Mouse (Mus musculus) stomach, embryonic 15.5 days (tissue): Measurements from ENCODE around the gene Olfr460. TPM values are rescaled to one million over a fixed set of nuclear protein-coding genes. Genes with fewer than 3 reads are reported as not detected.
"Not testable (repeated sequence)": the region's sequence is repeated elsewhere in the genome, so short reads cannot be mapped to it uniquely, and the experiment has no call there.

Experiments
- ATAC-seq: fragments of 200-750 bp; cut with Nextera tagmentation; 2 replicates; pipeline ENCODE4 v1.8.0; 2017; ENCODE audit warnings: low read depth, moderate number of reproducible peaks, moderate TSS enrichment; ENCODE audit not compliant: insufficient read depth, low FRiP score
- H3K27ac ChIP-seq: fragments of 300-500 bp; sonication (generic); 2 replicates; pipeline ENCODE4 v1.5.1; 2015; ENCODE audit warnings: mild to moderate bottlenecking, inconsistent platforms
- H3K27me3 ChIP-seq: fragments of 300-500 bp; sonication (generic); replicated peaks from 2 replicates; pipeline ENCODE4 v1.6.1; 2015; ENCODE audit warnings: inconsistent platforms
- H3K36me3 ChIP-seq: fragments of 300-500 bp; sonication (generic); 2 replicates; pipeline ENCODE4 v1.6.1; 2015; ENCODE audit warnings: inconsistent platforms
- H3K4me1 ChIP-seq: fragments of 300-500 bp; sonication (generic); 2 replicates; pipeline ENCODE4 v1.6.1; 2015; ENCODE audit warnings: inconsistent platforms
- H3K4me2 ChIP-seq: fragments of 300-500 bp; sonication (generic); 2 replicates; pipeline ENCODE4 v1.6.1; 2015; ENCODE audit warnings: mild to moderate bottlenecking, inconsistent platforms
- H3K4me3 ChIP-seq: fragments of 300-500 bp; sonication (generic); replicated peaks from 2 replicates; pipeline ENCODE4 v1.5.1; 2015; ENCODE audit warnings: inconsistent platforms
- H3K9ac ChIP-seq: fragments of 300-500 bp; sonication (generic); 2 replicates; pipeline ENCODE4 v1.6.1; 2015; ENCODE audit warnings: inconsistent platforms
- H3K9me3 ChIP-seq: fragments of 300-500 bp; sonication (generic); 2 replicates; pipeline ENCODE4 v1.6.1; 2016; ENCODE audit warnings: inconsistent platforms
- WGBS: fragments of 180-500 bp; shearing (Covaris S2); methylation state at CpG from one replicate; pipeline ENCODE4 v1.1.7; 2015; 5-methylcytosine and 5-hydroxymethylcytosine counted together
- polyA plus RNA-seq: library from polyadenylated mRNA; unstranded; fragments of >200 nt; fragmentation: Nextera tagmentation; extraction: Ambion mirVana; gene quantifications from 2 replicates; pipeline ENCODE4 v1.2.1, GENCODE M21; 2015

Gene Olfr460
- polyA plus RNA-seq: not detected in 2 replicates

- no peaks in the 10 kb centered on the region for H3K27me3 ChIP-seq
- ATAC-seq: no peak
- H3K4me1 ChIP-seq: no peaks in the 10 kb centered on the region
- no peak within 1 kb of the TSS for H3K4me3 ChIP-seq
- H3K9me3 ChIP-seq: no peaks in the 10 kb centered on the region
- no peak within 1 kb of the TSS for H3K4me2 ChIP-seq
- WGBS: 79% methylated on average over 3 of the region's 3 CpGs
- no peaks in the 10 kb centered on the region for H3K36me3 ChIP-seq
- no peak within 1 kb of the TSS for H3K9ac ChIP-seq
- no peak within 1 kb of the TSS for H3K27ac ChIP-seq
Measured at GRCm38 (mm10) chr6:40569187-40569586, at the start of gene Olfr460. TSS of gene Olfr460 (plus strand) at chr6:40569487.

GRCm38 (mm10) chr6:40544690-40545089, 24.6 kb upstream of the Olfr460 start:
- ATAC-seq: no peak
- Histone ChIP-seq H3K27ac (no peak overlapping the region), H3K36me3 (no peaks in the 10 kb centered on the region), H3K4me1 (no peaks in the 10 kb centered on the region), H3K9ac (no peak overlapping the region), H3K9me3 (no peaks in the 10 kb centered on the region), H3K4me2 (no peak overlapping the region), H3K4me3 (no peak overlapping the region), H3K27me3 (no peaks in the 10 kb centered on the region)
- WGBS: 78% methylated on average over 10 of the region's 10 CpGs

GRCm38 (mm10) chr6:40554950-40555349, 14.3 kb upstream of the Olfr460 start, which contains the start of gene Olfr461:
TSS of gene Olfr461 (minus strand) at chr6:40555050.
- 69% methylated on average over 2 of the region's 2 CpGs for WGBS
- Histone ChIP-seq H3K4me1 (no peaks in the 10 kb centered on the region), H3K9ac (no peak within 1 kb of the TSS), H3K27me3 (no peaks in the 10 kb centered on the region), H3K36me3 (no peaks in the 10 kb centered on the region), H3K4me2 (no peak within 1 kb of the TSS), H3K4me3 (no peak within 1 kb of the TSS), H3K9me3 (no peaks in the 10 kb centered on the region), H3K27ac (no peak within 1 kb of the TSS)
- ATAC-seq: no peak

GRCm38 (mm10) chr6:40573618-40574017, 4.3 kb downstream of the Olfr460 start:
- no peak overlapping the region for H3K9ac ChIP-seq
- no peak overlapping the region for H3K27ac ChIP-seq
- H3K27me3 ChIP-seq: no peaks in the 10 kb centered on the region
- no peaks in the 10 kb centered on the region for H3K4me1 ChIP-seq
- 67% methylated on average over 3 of the region's 3 CpGs for WGBS
- no peak overlapping the region for H3K4me3 ChIP-seq
- ATAC-seq: no peak
- no peak overlapping the region for H3K4me2 ChIP-seq
- no peaks in the 10 kb centered on the region for H3K36me3 ChIP-seq
- no peaks in the 10 kb centered on the region for H3K9me3 ChIP-seq

GRCm38 (mm10) chr6:40576305-40576704, 7.0 kb downstream of the Olfr460 start:
- Histone ChIP-seq H3K9ac (no peak overlapping the region), H3K4me1 (no peaks in the 10 kb centered on the region), H3K4me2 (no peak overlapping the region), H3K27me3 (no peaks in the 10 kb centered on the region), H3K27ac (no peak overlapping the region), H3K9me3 (no peaks in the 10 kb centered on the region), H3K4me3 (no peak overlapping the region), H3K36me3 (no peaks in the 10 kb centered on the region)
- WGBS: 70% methylated on average over 1 of the region's 1 CpGs
- ATAC-seq: no peak

GRCm38 (mm10) chr6:40584336-40584735, 15.0 kb downstream of the Olfr460 start:
- no peaks in the 10 kb centered on the region for H3K9me3 ChIP-seq
- no peaks in the 10 kb centered on the region for H3K4me1 ChIP-seq
- 84% methylated on average over 6 of the region's 6 CpGs for WGBS
- H3K27me3 ChIP-seq: no peaks in the 10 kb centered on the region
- no peak for ATAC-seq
- no peak overlapping the region for H3K4me2 ChIP-seq
- H3K27ac ChIP-seq: no peak overlapping the region
- H3K9ac ChIP-seq: no peak overlapping the region
- no peak overlapping the region for H3K4me3 ChIP-seq
- H3K36me3 ChIP-seq: no peaks in the 10 kb centered on the region

- ATAC-seq: no peak
- no peak within 1 kb of the TSS for H3K4me2 ChIP-seq
- 72% methylated on average over 5 of the region's 5 CpGs for WGBS
Measured at GRCm38 (mm10) chr6:40585645-40586044, 16.4 kb downstream of the Olfr460 start, which contains the start of gene Clec5a. TSS of gene Clec5a (minus strand) at chr6:40585821.

GRCm38 (mm10) chr6:40588346-40588745, 19.1 kb downstream of the Olfr460 start:
- Histone ChIP-seq H3K27ac (no peak overlapping the region), H3K27me3 (no peaks in the 10 kb centered on the region), H3K9ac (no peak overlapping the region), H3K9me3 (no peaks in the 10 kb centered on the region), H3K36me3 (no peaks in the 10 kb centered on the region), H3K4me3 (no peak overlapping the region), H3K4me2 (no peak overlapping the region), H3K4me1 (no peaks in the 10 kb centered on the region)
- 89% methylated on average over 2 of the region's 2 CpGs for WGBS
- no peak for ATAC-seq

More at GRCm38 (mm10) chr6:40585645-40586044, 16.4 kb downstream of the Olfr460 start, which contains the start of gene Clec5a:
- Histone ChIP-seq H3K4me3 (no peak within 1 kb of the TSS), H3K4me1 (no peaks in the 10 kb centered on the region), H3K9me3 (no peaks in the 10 kb centered on the region), H3K27me3 (no peaks in the 10 kb centered on the region), H3K36me3 (no peaks in the 10 kb centered on the region), H3K9ac (no peak within 1 kb of the TSS), H3K27ac (no peak within 1 kb of the TSS)

GRCm38 (mm10) chr6:40594804-40595550, 25.7 kb downstream of the Olfr460 start:
- no peaks in the 10 kb centered on the region for H3K27me3 ChIP-seq
- no peak for ATAC-seq
- no peak overlapping the region for H3K27ac ChIP-seq
- WGBS: 66% methylated on average over 3 of the region's 3 CpGs
- H3K9ac ChIP-seq: no peak overlapping the region
- no peak overlapping the region for H3K4me3 ChIP-seq
- H3K36me3 ChIP-seq: no peaks in the 10 kb centered on the region
- no peaks in the 10 kb centered on the region for H3K4me1 ChIP-seq
- H3K9me3 ChIP-seq: no peaks in the 10 kb centered on the region
- H3K4me2 ChIP-seq: no peak overlapping the region

GRCm38 (mm10) chr6:40598546-40598945, 29.3 kb downstream of the Olfr460 start:
- H3K4me1 ChIP-seq, H3K27me3 ChIP-seq, ATAC-seq: not testable (repeated sequence)

GRCm38 (mm10) chr6:40607431-40607830, 38.1 kb downstream of the Olfr460 start:
- Histone ChIP-seq H3K27me3 (no peaks in the 10 kb centered on the region), H3K36me3 (no peaks in the 10 kb centered on the region), H3K9ac (no peak overlapping the region), H3K4me1 (no peaks in the 10 kb centered on the region), H3K9me3 (no peaks in the 10 kb centered on the region), H3K4me2 (no peak overlapping the region), H3K27ac (no peak overlapping the region), H3K4me3 (no peak overlapping the region)
- ATAC-seq: no peak

More at GRCm38 (mm10) chr6:40598546-40598945, 29.3 kb downstream of the Olfr460 start:
- 37% methylated on average over 4 of the region's 4 CpGs for WGBS
- H3K4me3 ChIP-seq, H3K36me3 ChIP-seq, H3K4me2 ChIP-seq, H3K9ac ChIP-seq, H3K27ac ChIP-seq, H3K9me3 ChIP-seq: not testable (repeated sequence)

GRCm38 (mm10) chr6:40610244-40610643, 41.0 kb downstream of the Olfr460 start:
- Histone ChIP-seq H3K9ac (no peak overlapping the region), H3K27me3 (no peaks in the 10 kb centered on the region), H3K4me2 (no peak overlapping the region), H3K4me3 (no peak overlapping the region), H3K27ac (no peak overlapping the region), H3K36me3 (no peaks in the 10 kb centered on the region), H3K9me3 (no peaks in the 10 kb centered on the region), H3K4me1 (no peaks in the 10 kb centered on the region)
- 61% methylated on average over 8 of the region's 8 CpGs for WGBS
- no peak for ATAC-seq
